In genomic region chr11:85900291-85900690, GRCm38 (mm10) we compare ENCODE assay signal across 43 mouse cellular contexts. TPM values are rescaled to one million over a fixed set of nuclear protein-coding genes. Genes with fewer than 3 reads are reported as not detected.
"Had no signal": no experiment of that assay in that cellular context is flagged by ENCODE, and none has a peak within 500 bp of the region (broad histone marks: within the 10 kb centered on the region; RNA-seq: fewer than 3 reads in every experiment).

No protein-coding gene starts in this region.

- H3K36me3 ChIP-seq: heart, embryonic 13.5 days; heart, embryonic 15.5 days; hindbrain, embryonic 10.5 days; hindbrain, embryonic 12.5 days; intestine, embryonic 15.5 days; kidney, embryonic 15.5 days; liver, embryonic 13.5 days; liver, embryonic 15.5 days had no signal

- H3K27ac ChIP-seq: gastrocnemius, adult 2 months; heart, embryonic 13.5 days; heart, embryonic 15.5 days; hindbrain, embryonic 10.5 days; hindbrain, embryonic 12.5 days; hindbrain, embryonic 14.5 days; intestine, embryonic 15.5 days; kidney, embryonic 15.5 days; kidney, postnatal 0 days; liver, embryonic 13.5 days; liver, embryonic 15.5 days had no signal

- H3K4me3 ChIP-seq: gastrocnemius, adult 2 months; heart, embryonic 13.5 days; heart, embryonic 15.5 days; hindbrain, embryonic 10.5 days; hindbrain, embryonic 12.5 days; intestine, embryonic 15.5 days; kidney, embryonic 15.5 days; liver, embryonic 13.5 days; liver, embryonic 15.5 days had no signal

- H3K4me1 ChIP-seq: liver, embryonic 13.5 days; liver, embryonic 15.5 days had no signal

- H3K9ac ChIP-seq: heart, embryonic 13.5 days; heart, embryonic 15.5 days; hindbrain, embryonic 12.5 days; hindbrain, embryonic 14.5 days; intestine, embryonic 15.5 days; kidney, embryonic 15.5 days; liver, embryonic 13.5 days; liver, embryonic 15.5 days; liver, postnatal 0 days had no signal

- H3K9me3 ChIP-seq: heart, embryonic 15.5 days; hindbrain, embryonic 10.5 days; hindbrain, embryonic 12.5 days; intestine, embryonic 15.5 days; liver, embryonic 13.5 days; liver, embryonic 15.5 days had no signal

- DNase-seq: gastrocnemius, adult 2 months; gastrocnemius, postnatal 10 days; gastrocnemius, postnatal 25 days; heart, adult 18-20 months; heart, postnatal 14 days; heart, postnatal 4 days; kidney, adult 2 months; kidney, adult 9 months; kidney, postnatal 14 days; kidney, postnatal 36 days; layer of hippocampus, adult 9-11 months; layer of hippocampus, postnatal 36 days; liver; liver, embryonic 13.5 days; liver, postnatal 0 days had no signal

- ATAC-seq: hindbrain, embryonic 16.5 days; inflammation-experienced regulatory T-cells, adult 6 months; intestine, embryonic 15.5 days; intestine, postnatal 0 days; liver, postnatal 0 days had no signal

- H3K4me2 ChIP-seq: heart, embryonic 11.5 days; heart, embryonic 13.5 days; heart, embryonic 15.5 days; hindbrain, embryonic 12.5 days; hindbrain, embryonic 14.5 days; intestine, embryonic 15.5 days; kidney, embryonic 15.5 days; liver, embryonic 11.5 days; liver, embryonic 13.5 days; liver, embryonic 15.5 days had no signal

RNA-seq across cellular contexts. Expression of gene Tbx4, which starts 14.1 kb away (rescaled TPM):
- total RNA-seq: granulocyte monocyte progenitor cell, adult 5-6 weeks; heart, adult 8-10 months had no signal
- polyA plus RNA-seq: inflammation-experienced regulatory T-cells, adult 6 months; intestine, postnatal 0 days; liver, embryonic 15.5 days; liver, postnatal 0 days had no signal

RNA-seq across cellular contexts. Expression of gene Gm11444, which starts 50.2 kb away (rescaled TPM):
- total RNA-seq: gastrocnemius, adult 2 months; gastrocnemius, postnatal 10 days; gastrocnemius, postnatal 25 days; gastrocnemius, postnatal 4 days; granulocyte monocyte progenitor cell, adult 5-6 weeks; heart, adult 18-20 months; heart, adult 8-10 months; heart, postnatal 14 days; heart, postnatal 4 days; layer of hippocampus, adult 18-20 months; layer of hippocampus, adult 8-10 months; layer of hippocampus, postnatal 14 days; layer of hippocampus, postnatal 36 days; left cerebral cortex, adult 18-20 months; left cerebral cortex, adult 8-10 months; left cerebral cortex, postnatal 10 days; left cerebral cortex, postnatal 25 days had no signal
- polyA plus RNA-seq: heart, embryonic 11.5 days; heart, embryonic 13.5 days; heart, embryonic 15.5 days; heart, postnatal 0 days; hindbrain, embryonic 10.5 days; hindbrain, embryonic 12.5 days; hindbrain, embryonic 14.5 days; hindbrain, embryonic 16.5 days; inflammation-experienced regulatory T-cells, adult 6 months; intestine, embryonic 15.5 days; intestine, postnatal 0 days; kidney, adult 2 months; kidney, embryonic 15.5 days; kidney, postnatal 0 days; large intestine, adult 2 months; limb, embryonic 11.5 days; limb, embryonic 14.5 days; liver, embryonic 11.5 days; liver, embryonic 13.5 days; liver, embryonic 15.5 days; liver, postnatal 0 days had no signal
